Comparison of ENCODE assay signal across 22 mouse cellular contexts in the genomic region with DNA sequence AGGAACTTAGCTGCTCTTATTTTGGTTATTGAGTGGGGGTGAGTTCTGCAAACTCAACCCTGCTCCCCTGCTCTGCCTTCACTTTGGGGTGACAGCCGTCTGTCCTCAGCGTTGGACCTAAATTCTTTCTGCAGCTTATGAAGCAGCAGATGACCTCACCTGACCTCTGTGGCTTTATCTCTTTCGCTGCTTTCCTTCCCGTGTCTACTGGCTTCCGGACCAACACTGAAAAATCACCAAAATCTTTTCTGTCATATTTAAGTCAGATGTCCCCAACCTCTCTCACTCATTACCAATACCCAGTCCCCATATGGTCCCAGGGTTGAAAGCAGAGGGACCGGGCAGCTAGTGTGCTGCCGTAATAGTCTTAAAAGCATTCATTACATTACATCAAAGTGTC. TPM values are rescaled to one million over a fixed set of nuclear protein-coding genes. Genes with fewer than 3 reads are reported as not detected.
A peak's percentile ranks its signal among the peaks of the same experiment; 100 is the strongest.
DNase-seq lines count a peak whose midpoint lies in the region; ATAC-seq and TF ChIP-seq lines count a peak whose summit lies in the region.
"Had no signal": no experiment of that assay in that cellular context is flagged by ENCODE, and none has a peak within 500 bp of the region (broad histone marks: within the 10 kb centered on the region; RNA-seq: fewer than 3 reads in every experiment).

No protein-coding gene starts in this region.

- WGBS in limb, embryonic 15.5 days = 52% methylated on average over 7 of the region's 7 CpGs
- WGBS in limb, embryonic 10.5 days = 48% methylated on average over 7 of the region's 7 CpGs
- WGBS in hindbrain, embryonic 10.5 days = 70% methylated on average over 7 of the region's 7 CpGs

- no peak for ATAC-seq in limb, embryonic 15.5 days (ENCODE audit: insufficient number of reproducible peaks, low FRiP score, low TSS enrichment, low read depth)
- ATAC-seq: forebrain, embryonic 16.5 days; intestine, embryonic 15.5 days had no signal

- no peak for DNase-seq in limb, embryonic 10.5 days (ENCODE audit: low spot score)
- DNase-seq in CD4-positive helper T cell, adult 2 months (ENCODE audit: low read depth, low spot score) = peak; percentile 32
- no peak for DNase-seq in hindbrain, embryonic 10.5 days (ENCODE audit: low spot score)
- DNase-seq in adrenal gland, adult 18-20 months (ENCODE audit: low spot score in 2 of 2) = no peak
- no peak for DNase-seq in lung, postnatal 36 days
- DNase-seq: adrenal gland, postnatal 14 days; cerebellum, adult 9-10 months; gastrocnemius, postnatal 25 days; heart, postnatal 4 days; kidney, adult 9 months; thymus, postnatal 25 days had no signal

- TF ChIP-seq POLR2A in bone marrow macrophage, adult 2 months (IDR thresholded peaks at IDR 0.05; ENCODE audit: borderline replicate concordance, low read depth, low read length) = no peak

- TF ChIP-seq CTCF in bone marrow macrophage, adult 2 months (IDR thresholded peaks at IDR 0.05; ENCODE audit: low read depth, low read length) = no peak

- H3K4me1 ChIP-seq in limb, embryonic 15.5 days = peaks cover 19% of the 10 kb centered on the region
- peaks cover 16% of the 10 kb centered on the region for H3K4me1 ChIP-seq in limb, embryonic 10.5 days
- H3K4me1 ChIP-seq in bone marrow macrophage, adult 2 months (ENCODE audit: control insufficient read depth, insufficient read depth, low read length) = peaks cover 40% of the 10 kb centered on the region
- peaks cover 31% of the 10 kb centered on the region for H3K4me1 ChIP-seq in megakaryocyte, embryonic 14.5 days
- peaks cover 6% of the 10 kb centered on the region; the same call in 1 of the 2 replicates for H3K4me1 ChIP-seq in hindbrain, embryonic 10.5 days (replicated peaks)
- H3K4me1 ChIP-seq: hindbrain, embryonic 15.5 days; intestine, embryonic 15.5 days; lung, embryonic 15.5 days had no signal

- 0 out of 2 replicates have a peak overlapping the region, but pooled peaks have one; percentile 13 for H3K27ac ChIP-seq in limb, embryonic 15.5 days
- H3K27ac ChIP-seq in limb, embryonic 10.5 days = no peak overlapping the region
- peak overlapping the region; percentile 93 for H3K27ac ChIP-seq in bone marrow macrophage, adult 2 months (ENCODE audit: insufficient read depth, low read depth, low read length)
- H3K27ac ChIP-seq in hindbrain, embryonic 10.5 days = no peak overlapping the region
- H3K27ac ChIP-seq: forebrain, embryonic 10.5 days; hindbrain, embryonic 15.5 days; intestine, embryonic 15.5 days; layer of hippocampus, adult 2 months; lung, embryonic 15.5 days; neural tube, embryonic 15.5 days had no signal

- no peak overlapping the region for H3K4me3 ChIP-seq in limb, embryonic 15.5 days
- no peak overlapping the region for H3K4me3 ChIP-seq in limb, embryonic 10.5 days
- H3K4me3 ChIP-seq in bone marrow macrophage, adult 2 months (ENCODE audit: insufficient read depth, low read length) = peak overlapping the region; percentile 34
- peak overlapping the region; percentile 30 for H3K4me3 ChIP-seq in megakaryocyte, embryonic 14.5 days (replicated peaks)
- no peak overlapping the region for H3K4me3 ChIP-seq in hindbrain, embryonic 10.5 days
- H3K4me3 ChIP-seq: forebrain, embryonic 10.5 days; hindbrain, embryonic 15.5 days; intestine, embryonic 15.5 days; layer of hippocampus, adult 2 months; lung, embryonic 15.5 days; neural tube, embryonic 15.5 days had no signal

- no peak overlapping the region for H3K9ac ChIP-seq in limb, embryonic 15.5 days
- H3K9ac ChIP-seq: hindbrain, embryonic 15.5 days; intestine, embryonic 15.5 days; lung, embryonic 15.5 days; neural tube, embryonic 15.5 days had no signal

- no peaks in the 10 kb centered on the region for H3K36me3 ChIP-seq in limb, embryonic 15.5 days
- H3K36me3 ChIP-seq in limb, embryonic 10.5 days = no peaks in the 10 kb centered on the region
- H3K36me3 ChIP-seq in megakaryocyte, embryonic 14.5 days (replicated peaks; ENCODE audit: low read length) = no peaks in the 10 kb centered on the region
- no peaks in the 10 kb centered on the region for H3K36me3 ChIP-seq in hindbrain, embryonic 10.5 days
- H3K36me3 ChIP-seq: forebrain, embryonic 10.5 days; hindbrain, embryonic 15.5 days; intestine, embryonic 15.5 days; lung, embryonic 15.5 days; neural tube, embryonic 15.5 days had no signal

- no peaks in the 10 kb centered on the region for H3K27me3 ChIP-seq in limb, embryonic 15.5 days
- H3K27me3 ChIP-seq in limb, embryonic 10.5 days (ENCODE audit: low read depth, poor library complexity, severe bottlenecking) = no peaks in the 10 kb centered on the region
- peaks cover 33% of the 10 kb centered on the region for H3K27me3 ChIP-seq in megakaryocyte, embryonic 14.5 days (replicated peaks)
- no peaks in the 10 kb centered on the region for H3K27me3 ChIP-seq in hindbrain, embryonic 10.5 days (ENCODE audit: insufficient read depth, poor library complexity, severe bottlenecking)
- H3K27me3 ChIP-seq: hindbrain, embryonic 15.5 days; intestine, embryonic 15.5 days; lung, embryonic 15.5 days; neural tube, embryonic 15.5 days had no signal

- H3K4me2 ChIP-seq in limb, embryonic 15.5 days = no peak overlapping the region
- H3K4me2 ChIP-seq: hindbrain, embryonic 15.5 days; intestine, embryonic 15.5 days; lung, embryonic 15.5 days; midbrain, embryonic 11.5 days; neural tube, embryonic 15.5 days had no signal

- H3K9me3 ChIP-seq in limb, embryonic 15.5 days = no peaks in the 10 kb centered on the region
- no peaks in the 10 kb centered on the region for H3K9me3 ChIP-seq in limb, embryonic 10.5 days (replicated peaks)
- H3K9me3 ChIP-seq in megakaryocyte, embryonic 14.5 days = no peaks in the 10 kb centered on the region
- H3K9me3 ChIP-seq in hindbrain, embryonic 10.5 days = no peaks in the 10 kb centered on the region
- H3K9me3 ChIP-seq: forebrain, embryonic 10.5 days; hindbrain, embryonic 15.5 days; intestine, embryonic 15.5 days; lung, embryonic 15.5 days; neural tube, embryonic 15.5 days had no signal

RNA-seq across cellular contexts. Expression of a gene that starts 7.7 kb away (rescaled TPM):
- 132 and 149 TPM in 2 replicates for polyA plus RNA-seq in limb, embryonic 15.5 days (2015; fragmentation: Nextera tagmentation; extraction: Ambion mirVana)
- polyA plus RNA-seq in limb, embryonic 10.5 days (2016; fragmentation: Nextera tagmentation; extraction: Ambion mirVana) = 35.6 and 38.7 TPM in 2 replicates
- polyA plus RNA-seq in bone marrow macrophage, adult 2 months (2012; ENCODE audit: insufficient read depth, insufficient read length, missing spikeins) = 2.9 and 4.3 TPM in 2 replicates
- polyA plus RNA-seq in megakaryocyte, embryonic 14.5 days (2012; ENCODE audit: insufficient read depth, low replicate concordance) = 0.29 TPM in 1 of 2 replicates, not detected in the other
- 22.7 and 25.0 TPM in 2 replicates for polyA plus RNA-seq in hindbrain, embryonic 10.5 days (2016; fragmentation: Nextera tagmentation; extraction: Ambion mirVana)
- 10 to 100 TPM; 40.8 to 64.8 TPM for total RNA-seq in adrenal gland, adult 18-20 months (2021)

RNA-seq across cellular contexts. Expression of a gene that starts 23.4 kb away (rescaled TPM):
- 125 and 136 TPM in 2 replicates for polyA plus RNA-seq in limb, embryonic 15.5 days (2015; fragmentation: Nextera tagmentation; extraction: Ambion mirVana)
- polyA plus RNA-seq in limb, embryonic 10.5 days (2016; fragmentation: Nextera tagmentation; extraction: Ambion mirVana) = 160 and 171 TPM in 2 replicates
- polyA plus RNA-seq in bone marrow macrophage, adult 2 months (2012; ENCODE audit: insufficient read depth, insufficient read length, missing spikeins) = 69.0 and 75.4 TPM in 2 replicates
- 14.3 TPM in 1 of 2 replicates, not detected in the other for polyA plus RNA-seq in megakaryocyte, embryonic 14.5 days (2012; ENCODE audit: insufficient read depth, low replicate concordance)
- 54.3 and 60.9 TPM in 2 replicates for polyA plus RNA-seq in hindbrain, embryonic 10.5 days (2016; fragmentation: Nextera tagmentation; extraction: Ambion mirVana)
- 1 to 10 TPM; 7.0 to 7.6 TPM for total RNA-seq in adrenal gland, adult 18-20 months (2021)

Comparison
In these comparisons a context has a peak if more than half of its experiments do, and no peak if none do; other contexts are left out.
1. H3K27ac ChIP-seq: peak in limb, embryonic 15.5 days (single experiment) and bone marrow macrophage, adult 2 months (single experiment); none in limb, embryonic 10.5 days (single experiment) and hindbrain, embryonic 10.5 days (single experiment).
2. H3K4me3 ChIP-seq: peak in bone marrow macrophage, adult 2 months (single experiment) and megakaryocyte, embryonic 14.5 days (single experiment); none in limb, embryonic 15.5 days (single experiment), limb, embryonic 10.5 days (single experiment) and hindbrain, embryonic 10.5 days (single experiment).